Mouse (Mus musculus) ovary, adult 18-20 months (tissue): ENCODE measurements at regions not wholly inside any gene's neighbourhood (a gene's known extent, or its start where the extent isn't known, plus 50 kb on each side); places are given as distances from the start of the nearest gene placed in this dataset.
"Not testable (repeated sequence)": the region's sequence is repeated elsewhere in the genome, so short reads cannot be mapped to it uniquely, and the experiment has no call there.

ENCODE experiments used
- DNase-seq: peaks from one replicate; pipeline ENCODE4 v3.0.0; 2022; ENCODE audit warnings: low spot score, mixed read lengths

DNA sequence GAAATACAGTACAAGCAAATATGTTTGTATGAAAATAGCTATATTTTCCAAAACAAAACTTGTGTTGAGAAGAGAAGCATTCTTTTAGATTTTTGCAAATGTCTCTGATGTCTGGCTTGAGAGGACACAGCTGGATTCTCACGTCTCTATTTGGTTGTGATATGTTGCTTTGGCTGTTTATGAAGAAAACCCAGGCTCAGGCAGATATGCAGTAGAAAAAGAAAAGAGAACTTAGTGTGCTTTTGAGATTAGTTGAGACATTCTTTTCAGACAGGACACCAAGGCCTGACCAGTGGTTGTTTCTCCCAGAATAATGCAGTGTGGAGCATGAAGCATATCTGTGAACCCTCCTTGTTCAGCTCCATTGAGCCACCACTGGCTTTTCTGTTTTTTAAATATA, 178.8 kb upstream of the Mamld1 start:
- no peak for DNase-seq

- DNase-seq, result peak; percentile 86
These were observed 168.7 kb upstream of the Mamld1 start for GRCm38 (mm10) chrX:70881326-70881725.

GRCm38 (mm10) chrX:70883461-70883860, 166.6 kb upstream of the Mamld1 start:
- peak; percentile 15 for DNase-seq

- DNase-seq, result no peak
These were observed 155.5 kb upstream of the Mamld1 start for GRCm38 (mm10) chrX:70894517-70894916.

DNA sequence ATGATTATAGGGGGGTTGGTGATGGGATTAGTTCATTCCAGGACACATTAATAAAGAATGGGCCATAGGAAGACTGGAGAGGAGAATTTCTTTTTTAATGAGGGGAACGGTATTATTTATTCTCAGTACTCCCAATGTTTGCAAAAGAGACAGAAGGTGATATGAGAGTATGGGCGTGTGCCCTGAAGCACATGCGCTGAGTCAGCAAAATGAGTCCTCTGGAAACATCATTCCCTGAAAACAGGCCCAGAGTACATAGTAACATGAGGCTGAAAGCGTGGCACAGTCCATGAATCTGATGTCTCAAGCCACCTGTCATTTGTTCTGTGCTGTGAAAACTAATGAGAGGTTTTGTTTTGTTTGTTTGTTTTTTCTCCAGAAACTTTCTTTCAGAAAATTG, 154.5 kb upstream of the Mamld1 start:
- no peak for DNase-seq

DNA sequence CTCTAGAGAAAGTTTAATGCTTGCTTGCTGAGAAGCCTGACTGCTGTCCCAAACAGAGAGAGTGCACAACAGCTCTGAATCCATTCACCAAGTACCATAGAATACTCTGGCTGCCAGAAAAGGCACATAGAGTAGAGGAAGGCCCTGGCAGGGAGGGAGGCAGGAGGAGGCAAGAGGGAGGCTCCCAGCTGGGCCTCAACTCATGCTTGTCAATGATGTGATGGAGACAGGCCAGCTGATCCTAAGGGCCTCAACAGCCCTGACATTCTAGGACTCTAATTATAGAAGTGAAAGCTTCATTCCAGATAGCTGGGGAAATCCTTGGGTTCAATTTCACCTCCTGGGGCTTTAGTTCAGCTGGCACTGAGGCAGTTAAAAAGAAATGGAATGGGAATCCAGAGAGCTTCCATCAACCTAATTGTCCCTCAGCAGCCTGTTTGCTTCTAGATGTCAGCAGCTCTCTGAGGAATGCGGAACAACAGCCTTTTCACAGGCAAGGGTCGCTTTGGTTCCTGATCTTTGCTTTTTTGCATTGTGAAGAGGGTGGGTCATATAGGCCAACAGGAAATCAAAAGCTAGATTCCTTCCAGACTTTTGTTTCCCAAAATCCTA, 152.8 kb upstream of the Mamld1 start:
- no peak for DNase-seq

- not testable (repeated sequence) for DNase-seq
These were observed 151.2 kb upstream of the Mamld1 start for GRCm38 (mm10) chrX:70898836-70899235.

- no peak for DNase-seq
These were observed 150.2 kb upstream of the Mamld1 start for GRCm38 (mm10) chrX:70899720-70900479.

DNA sequence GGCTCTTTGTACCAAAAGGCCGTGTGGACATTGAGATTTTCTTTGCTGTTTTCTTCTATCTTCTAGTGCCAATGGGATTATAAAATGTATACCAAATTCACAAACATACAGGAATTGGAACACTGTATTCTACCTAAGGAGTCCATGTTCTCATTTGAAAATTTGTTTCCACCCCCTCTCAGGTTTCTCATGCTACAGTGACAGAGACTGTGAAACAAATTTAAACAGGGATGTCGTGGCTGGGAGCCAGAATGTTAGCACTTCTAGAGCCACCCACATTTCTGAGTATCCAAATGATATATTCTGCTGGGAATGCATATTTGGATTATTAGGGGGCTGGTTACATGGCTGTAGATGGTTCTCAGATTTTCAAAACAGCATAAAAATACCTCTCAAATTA, 124.4 kb upstream of the Mamld1 start:
- no peak for DNase-seq

GRCm38 (mm10) chrX:70931944-70932343, 118.1 kb upstream of the Mamld1 start:
- DNase-seq, result no peak

GRCm38 (mm10) chrX:70945382-70945781, 104.7 kb upstream of the Mamld1 start:
- DNase-seq, result no peak

GRCm38 (mm10) chrX:70946052-70946451, 104.0 kb upstream of the Mamld1 start:
- DNase-seq, result peak; percentile 1

DNA sequence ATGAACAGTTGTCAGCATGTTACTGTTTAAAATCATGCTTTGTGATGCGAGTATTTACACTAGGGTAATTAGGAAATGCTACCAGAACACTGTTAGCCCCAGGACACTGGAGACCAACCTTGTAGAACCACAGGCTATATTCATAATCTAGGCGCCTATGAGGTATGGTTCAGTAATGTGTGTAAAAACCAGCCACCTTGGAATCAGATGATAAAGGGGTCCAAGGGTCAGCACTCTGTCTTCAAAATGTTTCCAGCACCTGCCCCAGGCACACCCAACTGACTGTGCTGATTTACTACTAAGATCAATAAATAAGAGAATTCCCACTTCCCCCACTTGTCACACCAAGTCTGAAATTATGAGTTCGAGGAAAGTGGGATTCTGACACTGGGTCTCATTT, 100.8 kb upstream of the Mamld1 start:
- no peak for DNase-seq

DNA sequence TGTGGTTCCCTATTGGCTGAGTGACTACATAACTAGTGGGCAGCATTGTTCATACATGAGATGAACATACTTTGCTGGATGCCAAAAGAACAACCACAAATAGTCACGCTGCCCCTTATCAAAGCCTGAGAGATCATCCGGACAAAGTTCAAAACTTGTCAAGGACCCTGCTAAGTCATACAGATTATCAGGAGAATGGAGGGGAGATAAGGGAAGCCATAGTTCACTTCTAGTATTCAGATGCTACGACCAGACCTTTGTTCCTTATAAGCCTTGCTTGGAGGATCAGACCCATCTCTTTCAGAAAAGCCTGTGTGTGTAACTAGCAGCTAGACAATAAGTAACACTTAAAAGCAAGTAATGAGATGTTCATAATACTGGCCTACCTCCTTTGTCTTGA, 97.0 kb upstream of the Mamld1 start:
- no peak for DNase-seq
